Mouse (Mus musculus) cerebellum, adult 9-10 months (tissue): ENCODE measurements around the gene Pycr2.
"Not testable (repeated sequence)": the region's sequence is repeated elsewhere in the genome, so short reads cannot be mapped to it uniquely, and the experiment has no call there.

Experiments
- DNase-seq: peaks from one replicate; pipeline ENCODE4 v3.0.0; 2022

Pycr2 gene

DNA sequence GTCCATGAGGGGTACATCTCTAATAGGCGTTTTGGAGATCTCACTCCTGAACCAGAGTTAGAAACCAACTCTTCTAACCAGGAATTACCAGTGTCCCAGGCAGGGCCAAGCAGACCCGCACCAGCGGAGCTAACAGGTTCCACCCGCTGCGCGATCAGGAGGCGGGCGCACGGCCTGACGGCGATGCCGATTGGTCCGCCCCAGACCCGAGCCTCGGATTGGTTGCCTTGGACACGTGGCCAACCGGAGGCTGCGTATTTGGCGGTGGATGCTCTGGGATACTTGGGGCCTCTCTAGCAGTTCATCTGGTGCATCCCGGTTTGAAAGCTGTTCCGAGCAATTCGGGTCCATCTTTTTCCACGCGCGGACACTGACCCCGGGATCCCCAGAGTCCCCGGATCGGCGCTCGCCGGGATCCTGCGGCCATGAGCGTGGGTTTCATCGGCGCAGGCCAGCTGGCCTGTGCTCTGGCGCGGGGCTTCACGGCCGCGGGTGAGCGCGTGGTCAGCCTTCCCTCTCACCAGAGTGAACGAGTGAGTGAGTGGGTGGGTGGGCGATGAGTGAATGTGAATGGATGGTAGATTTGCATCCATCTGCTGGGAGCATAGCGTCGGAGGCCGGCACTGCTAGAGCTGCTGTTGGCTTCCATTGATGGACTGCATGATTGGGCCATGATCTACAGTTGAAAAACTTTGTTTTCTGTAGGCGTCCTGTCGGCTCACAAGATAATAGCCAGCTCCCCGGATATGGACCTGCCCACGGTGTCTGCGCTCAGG, at the start of gene Pycr2:
TSS of gene Pycr2 (plus strand) at position 255 of the 776 bp plus-strand sequence.
- peak; percentile 90 for DNase-seq

DNA sequence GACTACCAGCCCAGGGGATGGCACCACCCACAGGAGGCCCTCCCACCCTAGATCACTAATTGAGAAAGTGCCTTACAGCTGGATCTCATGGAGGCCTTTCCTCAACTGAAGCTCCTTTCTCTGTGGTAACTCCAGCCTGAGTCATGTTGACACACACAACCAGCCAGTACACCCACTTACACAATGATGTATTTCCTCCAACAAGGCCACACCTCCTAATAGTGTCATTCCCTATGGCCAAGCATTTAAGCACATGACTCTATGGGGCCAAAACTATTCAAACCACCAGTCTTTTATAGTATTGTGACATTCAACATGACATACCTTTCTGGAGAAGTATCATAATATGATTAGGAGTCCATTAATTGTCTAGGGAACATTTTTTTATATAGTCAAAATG, 45.3 kb upstream of the Pycr2 start:
- DNase-seq, result no peak

DNA sequence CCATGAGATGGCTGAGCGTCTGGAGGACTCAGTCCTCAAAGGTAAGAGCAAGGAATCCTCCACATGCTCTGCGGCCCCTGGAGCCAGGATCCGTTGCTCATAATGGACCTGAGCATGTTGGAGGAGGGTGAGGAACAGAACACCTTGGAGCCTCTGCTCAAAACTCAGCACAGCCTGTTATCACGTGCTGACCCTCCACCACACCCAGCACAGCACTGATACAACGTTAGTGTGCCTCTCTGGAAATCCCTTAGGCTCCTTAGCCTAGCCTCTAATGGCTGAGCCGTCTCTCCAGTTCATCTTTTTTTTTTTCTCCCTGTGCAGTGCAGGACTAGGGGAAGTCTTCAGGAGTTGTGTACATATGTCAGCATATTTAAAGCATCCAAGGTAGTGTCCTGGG, 44.1 kb upstream of the Pycr2 start:
- DNase-seq, result no peak

DNA sequence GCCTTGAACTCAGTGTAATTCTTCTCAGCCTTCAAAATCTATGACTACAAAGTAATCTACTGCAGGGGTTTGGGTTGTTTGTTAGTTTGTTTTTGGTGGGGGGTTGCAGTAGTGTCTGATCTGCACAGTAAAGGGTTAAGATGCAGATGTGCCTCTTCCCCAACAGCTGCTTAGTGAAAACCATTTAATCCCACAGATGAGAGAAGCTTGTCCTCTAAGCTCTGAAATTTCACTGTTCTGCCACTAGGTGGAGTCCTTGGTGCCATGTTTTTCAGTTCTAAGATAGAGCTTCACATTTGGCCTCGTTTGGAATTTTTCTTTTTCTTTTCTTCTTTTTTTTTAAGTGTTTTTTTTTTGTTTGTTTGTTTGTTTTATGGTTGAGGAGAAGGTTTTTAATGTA, 40.5 kb upstream of the Pycr2 start:
- no peak for DNase-seq

DNA sequence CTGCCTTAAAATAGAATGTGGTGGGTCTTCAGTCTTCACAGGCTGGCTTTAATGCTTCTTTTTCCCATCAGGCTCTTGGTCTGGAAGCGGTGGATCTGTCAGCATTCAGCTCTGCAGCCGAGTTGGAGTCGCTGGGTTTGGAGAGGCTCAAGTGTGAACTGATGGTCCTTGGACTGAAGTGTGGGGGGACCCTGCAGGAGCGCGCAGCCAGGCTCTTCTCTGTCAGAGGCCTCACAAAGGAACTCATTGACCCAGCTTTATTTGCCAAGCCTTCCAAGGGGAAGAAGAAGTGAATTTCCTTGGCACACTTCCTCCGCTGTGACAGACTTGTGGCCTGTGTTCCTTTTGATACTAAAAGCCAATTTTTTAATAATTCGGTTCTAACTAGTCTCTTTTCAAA, 38.1 kb upstream of the Pycr2 start:
- DNase-seq, result no peak

DNA sequence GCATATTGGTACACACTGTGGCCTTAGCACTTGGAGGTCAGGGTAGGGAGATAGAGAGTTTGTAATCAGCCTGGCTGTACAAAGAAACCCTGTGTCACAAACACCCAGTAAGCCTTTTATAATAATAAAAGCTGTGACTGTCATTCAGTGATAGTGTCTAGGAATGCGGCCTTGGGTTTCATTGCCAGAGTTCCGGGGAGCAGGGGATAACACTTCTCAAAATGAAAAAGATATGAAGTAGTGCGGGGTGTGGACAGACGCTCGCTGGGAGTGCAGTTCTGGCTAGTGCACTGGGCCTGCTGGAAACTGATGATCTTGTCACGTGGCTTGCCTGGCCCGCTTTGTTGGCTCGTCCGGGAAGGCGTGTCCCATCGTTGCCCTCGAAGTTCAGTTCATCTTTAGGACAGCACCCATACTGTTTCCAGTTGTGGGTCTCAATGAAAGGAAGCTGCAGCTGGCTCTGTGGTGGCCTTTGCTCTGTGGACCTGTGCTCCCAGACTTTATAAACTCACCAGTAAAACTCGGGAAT, 33.9 kb upstream of the Pycr2 start:
- no peak for DNase-seq

DNA sequence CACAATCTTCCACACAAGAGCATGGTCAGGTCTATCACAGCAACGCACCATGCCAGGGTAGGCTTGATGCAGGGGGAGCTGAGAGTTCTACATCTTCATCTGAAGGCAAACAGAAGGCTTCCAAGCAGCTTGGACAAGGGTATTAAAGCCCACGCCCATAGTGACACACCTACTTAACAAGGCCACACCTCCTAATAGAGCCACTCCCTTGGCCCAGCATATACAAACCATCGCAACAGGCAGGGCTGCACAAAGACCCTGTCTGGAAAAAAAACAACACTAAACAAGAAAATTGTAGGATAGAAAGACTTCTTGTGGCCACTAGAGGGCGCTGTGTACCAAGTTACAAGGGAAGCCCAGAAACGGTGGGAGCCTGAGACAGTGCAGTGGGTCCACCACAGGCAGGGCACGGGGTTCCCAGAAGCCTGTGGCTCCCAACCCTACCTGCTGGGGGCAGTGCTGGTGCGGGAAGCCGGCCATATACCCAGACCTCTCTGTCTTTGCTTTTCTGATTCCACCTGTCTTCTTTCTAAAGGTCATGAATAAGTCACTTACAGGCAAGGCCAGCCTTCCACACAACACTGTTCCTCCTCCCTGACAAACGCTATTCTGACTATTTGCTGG, 30.1 kb upstream of the Pycr2 start:
- peak; percentile 27 for DNase-seq

DNA sequence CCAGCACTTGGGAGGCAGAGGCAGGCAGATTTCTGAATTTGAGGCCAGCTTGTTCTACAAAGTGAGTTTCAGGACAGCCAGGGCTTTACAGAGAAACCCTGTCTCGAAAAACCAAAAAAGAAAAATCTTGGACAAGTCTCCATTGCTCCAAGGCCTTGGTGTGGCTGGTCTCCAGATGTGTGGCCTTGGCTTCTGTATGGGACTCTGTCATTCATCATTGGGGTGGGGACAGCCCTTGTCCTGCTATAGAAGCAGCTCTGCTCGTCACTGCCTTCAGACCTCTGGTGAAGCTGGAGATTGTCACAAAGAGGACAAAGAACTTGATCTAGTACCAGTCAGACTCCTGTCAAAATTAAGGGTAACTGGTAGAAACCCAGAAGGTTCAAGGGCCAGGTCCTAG, 29.5 kb upstream of the Pycr2 start:
- DNase-seq, result no peak

DNA sequence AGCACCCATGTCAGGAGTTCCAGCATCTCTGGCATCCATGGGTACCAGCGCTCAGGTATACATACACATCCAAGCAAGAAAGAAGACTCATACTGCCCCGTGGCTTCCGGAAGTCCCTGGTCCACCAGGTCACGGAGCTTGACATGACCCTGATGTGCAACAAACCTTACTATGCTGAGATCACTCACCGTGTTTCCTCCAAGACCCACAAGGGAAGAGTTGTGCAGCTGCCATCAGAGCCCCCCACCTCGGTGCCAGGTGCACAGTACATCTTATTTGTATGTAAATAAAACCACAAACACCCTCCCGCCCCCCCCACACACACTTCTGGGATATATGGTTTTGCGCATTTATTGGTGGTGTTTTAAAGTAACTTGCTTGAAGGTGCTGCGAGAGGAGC, 29.0 kb upstream of the Pycr2 start:
- DNase-seq, result no peak

DNA sequence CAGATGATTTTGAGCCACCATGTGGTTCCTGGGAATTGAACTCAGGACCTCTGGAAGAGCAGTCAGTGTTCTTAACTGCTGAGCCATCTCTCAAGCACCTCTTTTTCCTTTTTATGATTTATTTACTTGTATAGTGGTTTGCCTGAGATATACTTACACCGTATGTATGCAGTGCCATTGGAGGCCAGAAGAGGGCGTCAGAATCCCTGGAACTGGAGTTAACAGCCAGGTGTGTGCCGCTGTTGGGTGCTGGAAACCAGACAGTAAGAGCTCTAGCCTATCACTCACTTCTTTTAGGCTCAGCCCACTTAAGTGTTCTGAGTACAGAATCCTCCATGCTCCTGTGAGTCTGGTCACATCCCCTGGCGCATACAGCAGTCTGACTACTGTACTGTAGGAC, 26.6 kb upstream of the Pycr2 start:
- no peak for DNase-seq

DNA sequence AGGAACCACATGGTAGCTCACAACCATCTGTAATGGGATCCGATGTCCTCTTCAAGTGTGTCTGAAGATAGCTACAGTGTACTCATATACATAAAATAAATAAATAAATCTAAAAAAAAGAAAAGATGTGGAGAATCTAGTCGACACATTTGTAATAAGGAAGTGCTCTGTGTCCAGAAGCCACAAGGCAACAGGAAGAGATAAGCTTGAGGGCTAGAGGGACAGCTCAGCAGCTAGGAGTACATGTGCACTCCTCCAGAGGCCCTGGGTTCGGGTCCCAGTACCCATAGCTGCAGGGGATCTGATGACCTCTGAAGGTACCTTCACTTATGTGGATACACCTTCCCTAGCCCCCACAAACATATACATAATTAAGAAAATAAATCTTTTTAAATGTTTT, 22.3 kb upstream of the Pycr2 start:
- no peak for DNase-seq

DNA sequence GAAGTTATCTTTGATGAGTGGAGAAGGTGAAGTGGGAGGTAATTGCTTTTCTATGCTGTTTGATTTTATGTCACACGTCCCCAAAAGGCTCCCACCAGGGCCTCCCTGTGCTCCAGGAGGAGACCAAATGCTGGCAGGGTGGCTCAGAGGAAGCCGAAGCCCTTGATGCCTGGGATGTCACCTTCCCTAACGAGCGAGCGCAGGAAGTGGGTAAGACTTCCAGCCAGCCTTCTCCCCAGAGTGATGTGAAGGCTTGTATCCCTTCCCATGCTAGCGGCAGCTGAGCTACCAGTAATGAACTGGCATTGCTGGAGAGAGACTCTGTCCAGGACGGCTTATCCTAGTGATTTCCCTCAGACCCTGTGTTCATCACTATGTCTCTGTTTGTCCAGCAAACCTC, 20.4 kb upstream of the Pycr2 start:
- no peak for DNase-seq

DNA sequence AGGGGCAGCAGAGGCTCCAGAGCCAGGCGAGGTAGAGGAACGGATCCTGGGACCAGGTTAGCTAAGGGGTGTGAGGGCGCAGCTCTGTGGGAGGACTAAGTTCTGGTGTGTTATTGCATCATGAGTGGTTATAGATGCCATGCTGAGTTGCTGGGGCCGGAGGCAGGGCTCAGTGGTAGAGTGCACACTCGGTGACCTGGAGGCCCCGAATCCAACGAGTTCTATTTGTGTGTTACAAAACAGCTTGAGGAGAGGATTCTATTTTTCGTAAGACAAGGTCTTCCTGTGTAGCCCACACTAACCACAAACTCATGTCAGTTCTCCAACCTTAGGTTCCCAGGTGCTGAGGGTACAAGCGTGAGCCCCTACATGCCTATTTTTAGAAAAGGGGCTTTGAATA, 19.6 kb upstream of the Pycr2 start:
- DNase-seq, result no peak

DNA sequence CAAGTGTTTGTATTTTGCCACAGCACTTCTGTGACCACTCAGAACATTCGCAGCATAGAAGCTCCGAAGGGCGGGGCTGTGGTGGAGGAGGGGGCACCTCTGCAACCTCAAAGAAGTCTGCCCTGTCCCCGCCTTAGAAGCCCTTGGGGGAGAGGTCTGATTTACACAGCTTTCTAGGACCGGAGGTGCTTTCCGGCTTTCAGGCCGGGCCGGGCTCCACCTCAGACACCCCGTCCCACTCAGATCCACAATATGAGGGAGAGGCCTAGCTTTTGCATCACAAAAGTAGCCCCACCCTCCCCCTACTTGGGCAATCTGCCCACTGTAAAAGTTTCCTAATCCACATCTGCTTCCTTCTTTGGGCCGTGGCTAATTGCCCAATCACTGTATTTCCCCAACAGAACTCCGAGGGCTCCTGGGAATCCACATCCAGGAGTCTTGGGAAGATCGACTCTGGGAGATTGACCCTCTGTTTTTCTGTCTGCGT, 15.5 kb upstream of the Pycr2 start:
- no peak for DNase-seq

DNA sequence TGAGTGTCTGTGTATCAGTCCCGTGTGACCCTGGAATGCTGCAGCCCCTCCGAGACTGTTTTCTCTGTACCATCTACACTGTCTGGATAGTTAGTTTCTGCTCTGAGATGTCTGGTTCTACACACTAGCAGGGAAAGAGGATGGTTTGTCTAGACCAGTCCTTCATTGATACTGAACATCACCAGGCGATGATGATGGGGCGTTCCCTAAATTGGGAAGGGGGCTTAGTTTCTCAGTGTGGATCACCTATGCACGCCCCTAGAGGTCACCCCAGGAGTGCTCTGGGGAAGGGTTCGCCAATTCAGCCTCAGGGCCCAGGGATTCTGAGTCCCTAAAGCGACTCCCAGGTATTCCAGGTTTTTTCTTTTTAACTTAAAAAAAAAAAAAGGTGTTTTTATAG, 14.9 kb upstream of the Pycr2 start:
- no peak for DNase-seq

DNA sequence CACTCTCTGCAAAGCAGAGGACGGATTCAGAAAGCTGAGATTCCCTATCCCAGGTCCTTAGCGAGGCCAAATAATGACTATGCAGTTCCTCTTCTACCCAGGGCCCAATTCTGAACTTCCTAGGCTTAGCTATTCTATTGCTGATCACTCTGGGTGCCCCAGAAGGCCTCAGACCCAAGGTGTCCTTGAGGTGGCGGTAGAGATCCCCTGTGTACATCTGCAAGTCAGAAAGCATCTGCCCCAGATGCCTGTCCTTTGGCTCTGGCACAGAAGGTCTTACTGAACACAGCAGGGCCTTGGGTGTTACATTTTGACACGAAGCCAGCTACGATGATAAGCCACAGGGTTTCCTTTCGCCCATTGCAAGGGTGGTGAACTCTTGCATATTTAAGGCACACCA, 14.3 kb upstream of the Pycr2 start:
- DNase-seq, result no peak

DNA sequence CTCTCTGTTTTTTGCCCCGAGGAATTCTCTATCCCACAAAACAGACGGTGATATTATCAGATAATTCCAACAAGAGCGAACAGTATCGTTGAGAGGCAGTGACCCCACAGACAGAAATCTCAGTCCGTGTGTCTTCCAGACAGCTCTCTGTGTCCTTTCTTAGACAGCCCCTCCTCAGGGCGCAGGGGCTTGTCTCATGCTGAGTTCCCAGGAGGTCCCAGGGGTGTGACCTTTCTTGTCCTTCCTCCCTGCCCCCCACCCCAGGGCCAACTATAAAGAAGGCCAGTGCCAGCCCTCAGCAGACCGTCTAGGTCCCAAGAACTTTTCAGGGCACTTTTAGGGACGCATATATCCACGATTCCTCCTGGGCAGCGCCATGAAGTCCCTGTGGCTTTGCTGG, 11.3 kb upstream of the Pycr2 start, which contains the start of gene Lefty2:
TSS of gene Lefty2 (plus strand) at position 301 of the 400 bp plus-strand sequence.
- DNase-seq, result no peak

DNA sequence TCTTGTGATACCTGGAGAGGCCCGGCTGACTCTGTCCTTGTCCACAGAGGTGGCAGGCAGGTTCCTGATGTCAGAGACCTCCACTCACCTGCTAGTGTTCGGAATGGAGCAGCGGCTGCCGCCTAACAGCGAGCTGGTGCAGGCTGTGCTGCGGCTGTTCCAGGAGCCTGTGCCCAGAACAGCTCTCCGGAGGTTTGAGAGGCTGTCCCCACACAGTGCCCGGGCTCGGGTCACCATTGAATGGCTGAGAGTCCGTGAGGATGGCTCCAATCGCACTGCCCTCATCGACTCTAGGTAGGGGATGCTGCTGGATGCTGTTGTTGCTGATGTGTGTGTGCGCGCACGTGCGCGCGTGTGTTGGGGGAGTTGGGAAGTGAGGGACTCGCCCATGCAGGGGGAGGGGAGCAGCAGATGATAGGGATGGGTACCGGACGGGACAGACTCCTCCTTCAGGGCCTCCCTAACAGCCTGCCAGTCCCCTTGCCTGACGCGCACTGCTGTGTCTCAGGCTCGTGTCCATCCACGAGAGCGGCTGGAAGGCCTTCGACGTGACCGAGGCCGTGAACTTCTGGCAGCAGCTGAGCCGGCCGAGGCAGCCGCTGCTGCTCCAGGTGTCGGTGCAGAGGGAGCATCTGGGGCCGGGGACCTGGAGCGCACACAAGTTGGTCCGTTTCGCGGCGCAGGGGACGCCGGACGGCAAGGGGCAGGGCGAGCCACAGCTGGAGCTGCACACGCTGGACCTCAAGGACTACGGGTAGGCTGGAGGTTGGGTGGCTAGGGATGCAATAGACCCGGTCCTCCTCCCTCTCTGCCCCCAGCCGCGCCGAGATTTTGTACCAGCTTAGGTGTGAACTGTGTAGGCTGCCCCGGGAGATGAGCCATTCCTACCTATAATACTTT, 9.8 kb upstream of the Pycr2 start:
- not testable (repeated sequence) for DNase-seq

DNA sequence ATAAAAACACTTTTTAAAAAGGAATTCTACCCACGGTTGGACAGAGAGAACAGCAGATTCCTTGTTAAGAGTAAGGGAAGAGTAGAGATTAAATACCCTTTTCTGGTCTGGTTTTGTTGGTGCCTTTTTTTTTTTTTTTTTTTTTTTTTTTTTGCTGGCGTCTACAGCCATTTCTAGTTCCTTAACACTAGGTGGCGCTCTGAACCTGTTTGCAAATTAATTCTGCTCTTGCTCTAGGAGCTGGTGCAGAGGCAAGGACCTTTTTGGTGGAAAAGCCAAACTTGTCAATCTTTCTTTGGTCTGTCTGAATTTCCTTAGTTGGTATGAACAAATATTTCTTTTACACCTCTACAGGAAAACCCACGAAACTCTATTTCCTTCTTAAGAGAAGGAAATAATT, 3.0 kb upstream of the Pycr2 start:
- peak; percentile 57 for DNase-seq

DNA sequence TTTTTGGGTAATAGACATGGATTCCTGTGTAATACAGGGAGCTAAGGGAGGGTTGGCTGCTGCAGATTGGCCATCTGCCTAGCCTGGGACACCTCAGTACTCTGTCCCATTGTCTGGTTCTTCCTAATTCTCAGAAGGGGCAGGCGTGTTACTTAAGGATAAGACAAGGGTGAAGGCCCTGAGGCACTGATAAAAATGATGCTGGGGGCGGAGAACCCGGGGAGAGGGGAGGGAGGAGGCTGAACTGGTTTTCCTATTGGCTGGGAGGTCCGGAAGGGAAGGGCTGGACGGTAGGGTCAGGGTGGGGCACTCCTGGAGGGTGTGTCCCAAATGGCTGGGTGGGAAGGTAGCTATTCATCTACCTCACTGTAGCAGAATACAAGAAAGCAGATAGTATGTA, 1.2 kb upstream of the Pycr2 start:
- no peak for DNase-seq

DNA sequence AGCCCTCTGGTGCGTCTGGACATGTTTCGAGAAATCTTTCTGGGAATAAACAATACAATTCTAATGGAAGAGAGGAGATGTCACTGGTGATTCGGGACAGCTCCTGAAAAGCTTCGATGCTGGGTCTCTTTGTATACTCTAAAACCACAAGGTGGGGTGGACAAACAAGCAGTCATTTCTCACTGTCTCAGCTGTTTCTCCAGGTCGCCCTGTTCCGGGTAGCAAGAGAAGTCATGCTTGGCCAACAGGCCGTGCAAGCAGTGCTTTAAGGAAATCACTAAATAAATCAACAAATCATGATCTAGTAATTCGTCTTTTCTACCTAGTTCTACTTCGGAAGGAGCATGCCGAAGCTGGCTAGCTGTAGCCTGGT, 441 bp upstream of the Pycr2 start:
- no peak for DNase-seq

DNA sequence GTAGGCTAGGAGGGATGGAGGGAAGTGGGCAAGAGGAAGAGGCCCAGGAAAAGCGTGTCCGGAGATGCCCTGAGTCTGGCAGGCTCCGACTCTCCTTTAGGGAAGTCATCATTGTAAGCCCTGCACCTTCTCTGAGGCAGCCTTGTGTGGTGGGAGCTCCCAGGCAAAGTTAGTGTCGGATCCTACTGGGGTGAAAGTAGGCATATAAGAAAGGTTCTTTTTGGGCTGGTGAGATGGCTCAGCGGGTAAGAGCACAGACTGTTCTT, 655 bp downstream of the Pycr2 start:
- DNase-seq, result no peak

DNA sequence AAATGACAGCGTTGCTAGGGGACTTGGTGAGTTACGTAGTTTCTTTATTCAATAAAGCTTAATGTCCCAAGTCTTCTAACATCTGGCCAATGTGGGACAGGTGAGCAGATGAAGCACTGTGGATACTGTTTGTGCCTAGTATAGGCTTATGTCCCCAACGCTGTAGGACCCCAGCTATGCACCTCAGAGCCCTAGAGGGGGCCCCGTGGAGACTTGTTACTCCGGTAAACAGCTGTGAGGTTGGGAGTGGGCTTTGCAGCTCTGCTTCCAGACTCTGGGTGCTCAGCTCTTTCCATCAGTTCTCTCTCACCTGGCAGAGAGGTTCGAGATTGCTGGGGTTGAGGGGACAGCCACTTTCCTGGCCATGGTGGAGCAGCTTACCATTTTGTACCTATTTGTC, 1.2 kb downstream of the Pycr2 start:
- DNase-seq, result no peak

DNA sequence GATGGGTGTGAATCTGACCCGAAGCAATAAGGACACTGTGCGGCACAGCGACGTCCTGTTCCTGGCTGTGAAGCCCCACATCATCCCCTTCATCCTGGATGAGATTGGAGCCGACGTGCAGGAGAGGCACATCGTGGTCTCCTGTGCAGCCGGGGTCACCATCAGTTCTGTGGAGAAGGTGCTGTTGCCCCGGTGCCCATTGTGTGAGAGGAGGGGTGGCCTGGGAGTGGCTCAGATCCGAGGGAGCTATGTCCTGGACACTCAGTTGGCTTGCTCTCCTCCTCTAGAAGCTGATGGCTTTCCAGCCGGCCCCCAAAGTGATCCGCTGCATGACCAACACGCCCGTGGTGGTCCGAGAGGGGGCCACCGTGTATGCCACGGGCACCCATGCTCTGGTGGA, 1.8 kb downstream of the Pycr2 start:
- no peak for DNase-seq
